Mouse (Mus musculus) embryo, embryonic 11.5 days (tissue): ENCODE measurements around the gene Gpld1.

ENCODE experiments used
- DNase-seq: peaks from one replicate; pipeline ENCODE4 v3.0.0-alpha.2; 2012; ENCODE audit warnings: low read depth, low spot score

Gpld1 gene

GRCm38 (mm10) chr13:24942512-24943282 lies at the start of gene Gpld1:
TSS of gene Gpld1 (plus strand) at chr13:24943152.
- no peak for DNase-seq

- no peak for DNase-seq
Measured at GRCm38 (mm10) chr13:24893880-24894279, 49.1 kb upstream of the Gpld1 start.

- no peak for DNase-seq
Measured at GRCm38 (mm10) chr13:24901916-24902315, 41.0 kb upstream of the Gpld1 start.

- no peak for DNase-seq
Measured at GRCm38 (mm10) chr13:24903412-24903811, 39.5 kb upstream of the Gpld1 start.

GRCm38 (mm10) chr13:24905422-24905821 lies 37.5 kb upstream of the Gpld1 start:
- no peak for DNase-seq

GRCm38 (mm10) chr13:24906831-24907570 lies 36.0 kb upstream of the Gpld1 start:
- DNase-seq: no peak

GRCm38 (mm10) chr13:24909112-24909511 lies 33.8 kb upstream of the Gpld1 start:
- no peak for DNase-seq

- DNase-seq: no peak
Measured at GRCm38 (mm10) chr13:24913576-24913975, 29.4 kb upstream of the Gpld1 start.

- DNase-seq: no peak
Measured at GRCm38 (mm10) chr13:24914915-24915314, 28.0 kb upstream of the Gpld1 start.

GRCm38 (mm10) chr13:24915831-24916230 lies 27.1 kb upstream of the Gpld1 start:
- no peak for DNase-seq

GRCm38 (mm10) chr13:24920333-24920977 lies 22.5 kb upstream of the Gpld1 start:
- DNase-seq: peak; percentile 42

- no peak for DNase-seq
Measured at GRCm38 (mm10) chr13:24921281-24921680, 21.7 kb upstream of the Gpld1 start.

GRCm38 (mm10) chr13:24923991-24924390 lies 19.0 kb upstream of the Gpld1 start:
- no peak for DNase-seq

- DNase-seq: no peak
Measured at GRCm38 (mm10) chr13:24930591-24930990, 12.4 kb upstream of the Gpld1 start.

GRCm38 (mm10) chr13:24933199-24933598 lies 9.8 kb upstream of the Gpld1 start:
- DNase-seq: no peak

GRCm38 (mm10) chr13:24936772-24937107 lies 6.2 kb upstream of the Gpld1 start:
- no peak for DNase-seq

GRCm38 (mm10) chr13:24937108-24937838 lies 5.7 kb upstream of the Gpld1 start, which contains the start of gene Aldh5a1:
TSS of gene Aldh5a1 (minus strand) at chr13:24937661.
- DNase-seq: peak; percentile 46

GRCm38 (mm10) chr13:24937839-24938166 lies 5.1 kb upstream of the Gpld1 start:
- no peak for DNase-seq

GRCm38 (mm10) chr13:24938683-24939082 lies 4.3 kb upstream of the Gpld1 start:
- peak; percentile 37 for DNase-seq

- no peak for DNase-seq
Measured at GRCm38 (mm10) chr13:24939472-24939871, 3.5 kb upstream of the Gpld1 start.

- DNase-seq: no peak
Measured at GRCm38 (mm10) chr13:24943303-24943702, 351 bp downstream of the Gpld1 start.

- no peak for DNase-seq
Measured at GRCm38 (mm10) chr13:24945567-24945966, 2.6 kb downstream of the Gpld1 start.
